1 mouse cellular context compared by ENCODE assay signal in genomic region chr7:19789904-19790347, GRCm38 (mm10).
TF ChIP-seq lines count a peak whose summit lies in the region.

No protein-coding gene starts in this region.

TF ChIP-seq in CH12.LX, 34 proteins besides CTCF, POLR2A, EP300 and RAD21:
- TF ChIP-seq SMC3 (IDR thresholded peaks at IDR 0.05; ENCODE audit: low read depth, low read length) (peak; percentile 82), MAFK (IDR thresholded peaks at IDR 0.05; ENCODE audit: insufficient replicate concordance, low read length) (no peak), JUN (IDR thresholded peaks at IDR 0.05; ENCODE audit: insufficient read depth, low read depth, low read length) (no peak), MAX (IDR thresholded peaks at IDR 0.05; ENCODE audit: low read length) (peak; percentile 61), ZNF384 (IDR thresholded peaks at IDR 0.05; ENCODE audit: low read depth, low read length) (no peak; the same call in 1 of the 2 replicates), USF1 (IDR thresholded peaks at IDR 0.05; ENCODE audit: low read depth, low read length) (no peak), PAX5 (IDR thresholded peaks at IDR 0.05; ENCODE audit: low read length) (no peak), NRF1 (IDR thresholded peaks at IDR 0.05; ENCODE audit: low read depth, low read length) (0 out of 2 replicates have a peak, but pooled peaks have one; percentile 34), ELF1 (IDR thresholded peaks at IDR 0.05; ENCODE audit: low read depth, low read length) (0 out of 2 replicates have a peak, but pooled peaks have one; percentile 23), UBTF (IDR thresholded peaks at IDR 0.05; ENCODE audit: low read depth, low read length) (no peak), GABPA (IDR thresholded peaks at IDR 0.05; ENCODE audit: insufficient replicate concordance, low read depth, low read length) (no peak), MYC (IDR thresholded peaks at IDR 0.05; ENCODE audit: low read depth, low read length) (peak; percentile 73), ETS1 (conservative IDR thresholded peaks at IDR 0.05; ENCODE audit: low read depth, low read length) (peak; percentile 60; the same call in 1 of the 2 replicates), MEF2A (IDR thresholded peaks at IDR 0.05; ENCODE audit: borderline replicate concordance, low read depth, low read length) (0 out of 2 replicates have a peak, but pooled peaks have one; percentile 42), MXI1 (IDR thresholded peaks at IDR 0.05; ENCODE audit: low read depth, low read length) (peak; percentile 75; the same call in 1 of the 2 replicates), JUND (conservative IDR thresholded peaks at IDR 0.05; ENCODE audit: low read depth, low read length) (no peak), KAT2A (IDR thresholded peaks at IDR 0.05; ENCODE audit: insufficient replicate concordance, low read length) (no peak), HCFC1 (IDR thresholded peaks at IDR 0.05; ENCODE audit: low read depth, low read length) (peak; percentile 47; the same call in 1 of the 2 replicates), SIN3A (IDR thresholded peaks at IDR 0.05; ENCODE audit: low read length) (peak; percentile 69), NELFE (IDR thresholded peaks at IDR 0.05; ENCODE audit: low read depth, low read length) (peak; percentile 44; the same call in 1 of the 2 replicates), BHLHE40 (IDR thresholded peaks at IDR 0.05; ENCODE audit: low read depth, low read length) (peak; percentile 68), CHD2 (IDR thresholded peaks at IDR 0.05; ENCODE audit: low read length) (0 out of 2 replicates have a peak, but pooled peaks have one; percentile 30), ZMIZ1 (IDR thresholded peaks at IDR 0.05; ENCODE audit: low read depth, low read length) (no peak), E2F4 (IDR thresholded peaks at IDR 0.05; ENCODE audit: insufficient replicate concordance, low read depth, low read length) (no peak), TBP (conservative IDR thresholded peaks at IDR 0.05; ENCODE audit: low read depth, low read length) (no peak), MAZ (IDR thresholded peaks at IDR 0.05; ENCODE audit: low read depth, low read length) (peak; percentile 92; the same call in 1 of the 2 replicates), CHD1 (IDR thresholded peaks at IDR 0.05; ENCODE audit: low read depth, low read length) (no peak), RCOR1 (conservative IDR thresholded peaks at IDR 0.05; ENCODE audit: low read depth, low read length) (0 out of 2 replicates have a peak, but pooled peaks have one; percentile 43), POLR2AphosphoS2 (IDR thresholded peaks at IDR 0.05; ENCODE audit: low read depth, low read length) (no peak), USF2 (conservative IDR thresholded peaks at IDR 0.05; ENCODE audit: low read depth, low read length) (no peak), TCF12 (IDR thresholded peaks at IDR 0.05; ENCODE audit: low read depth, low read length) (peak; percentile 60; the same call in 1 of the 2 replicates), ZC3H11A (IDR thresholded peaks at IDR 0.05; ENCODE audit: low read depth, low read length) (0 out of 2 replicates have a peak, but pooled peaks have one; percentile 3), IRF4 (IDR thresholded peaks at IDR 0.05; ENCODE audit: low read depth, low read length) (0 out of 2 replicates have a peak, but pooled peaks have one; percentile 42), ZKSCAN1 (IDR thresholded peaks at IDR 0.05; ENCODE audit: borderline replicate concordance, low read depth, low read length) (no peak)
